Mouse (Mus musculus) kidney, adult 9 months (tissue): ENCODE results near the gene Slc45a2.
A peak's percentile ranks its signal among the peaks of the same experiment; 100 is the strongest.

Experiments used
- DNase-seq: peaks from one replicate; pipeline ENCODE4 v3.0.0; 2022

Gene Slc45a2

DNA sequence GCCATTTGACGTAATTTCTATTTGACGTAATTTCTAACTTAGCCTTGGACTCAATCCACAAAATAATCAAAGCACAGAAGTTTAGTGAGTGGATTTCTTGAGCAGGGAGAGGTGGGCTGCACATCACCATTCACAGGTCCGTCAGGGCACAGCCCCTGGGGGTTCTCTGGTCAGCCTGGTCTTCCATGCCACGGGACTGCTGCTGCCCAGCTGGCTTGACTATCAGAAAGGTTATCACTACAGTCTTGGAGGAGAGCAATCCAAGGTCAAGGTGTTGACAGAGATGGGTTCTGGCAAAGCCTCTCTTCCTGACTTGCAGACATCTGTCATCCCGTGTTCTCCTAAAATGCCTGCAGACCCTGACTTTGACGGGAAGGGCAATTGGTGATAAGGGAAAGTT lies 4.1 kb downstream of the Slc45a2 start:
- DNase-seq = no peak

GRCm38 (mm10) chr15:11008756-11009155 lies 8.2 kb downstream of the Slc45a2 start:
- DNase-seq = peak; percentile 50

DNA sequence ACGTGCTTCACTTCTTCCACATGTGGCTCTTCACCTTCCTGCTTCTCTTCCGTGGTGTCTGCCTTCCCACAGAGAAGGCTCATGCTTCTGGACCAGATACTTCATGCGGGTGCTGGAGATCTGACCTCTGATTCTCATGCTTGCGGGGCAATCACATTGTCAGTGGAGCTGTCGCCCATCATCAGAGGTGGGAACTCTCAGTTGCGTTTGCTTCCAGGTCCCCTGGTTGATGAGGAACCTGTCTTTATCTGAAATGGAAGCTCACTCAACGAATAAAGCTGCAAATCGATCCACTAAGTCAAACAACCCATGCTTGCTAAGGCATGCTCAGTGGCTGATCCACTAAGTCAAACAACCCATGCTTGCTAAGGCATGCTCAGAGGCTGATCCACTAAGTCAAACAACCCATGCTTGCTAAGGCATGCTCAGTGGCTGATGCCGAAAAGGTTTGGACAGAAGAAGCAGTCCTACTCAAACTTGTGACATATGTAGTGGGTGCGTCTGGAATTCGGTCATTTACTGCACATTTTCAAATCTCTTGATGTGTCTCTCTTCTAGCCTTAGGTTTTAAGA lies 10.5 kb downstream of the Slc45a2 start:
- DNase-seq = no peak

DNA sequence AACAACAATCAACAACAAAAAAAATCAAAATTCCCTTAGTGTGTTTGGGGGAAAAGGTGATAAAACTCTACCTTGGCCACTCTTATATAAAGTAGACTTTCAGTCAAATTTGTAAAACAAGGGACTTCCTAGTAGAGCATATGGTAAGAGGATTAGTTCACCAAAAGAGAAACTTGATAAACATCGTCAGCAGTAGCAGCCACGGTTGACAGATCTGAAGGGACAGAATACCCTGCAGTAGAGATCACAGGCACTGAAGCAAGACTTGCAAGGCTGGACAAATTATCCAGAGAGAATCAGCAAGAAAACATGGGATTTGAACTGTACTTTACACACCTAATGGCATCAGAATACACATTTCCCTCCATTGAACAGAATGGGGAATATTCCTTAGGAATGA lies 14.4 kb downstream of the Slc45a2 start:
- DNase-seq = no peak

- DNase-seq = peak; percentile 81
Measured at GRCm38 (mm10) chr15:11026801-11027561, 26.5 kb downstream of the Slc45a2 start.

- no peak for DNase-seq
Measured at GRCm38 (mm10) chr15:11030188-11030587, 29.7 kb downstream of the Slc45a2 start.

DNA sequence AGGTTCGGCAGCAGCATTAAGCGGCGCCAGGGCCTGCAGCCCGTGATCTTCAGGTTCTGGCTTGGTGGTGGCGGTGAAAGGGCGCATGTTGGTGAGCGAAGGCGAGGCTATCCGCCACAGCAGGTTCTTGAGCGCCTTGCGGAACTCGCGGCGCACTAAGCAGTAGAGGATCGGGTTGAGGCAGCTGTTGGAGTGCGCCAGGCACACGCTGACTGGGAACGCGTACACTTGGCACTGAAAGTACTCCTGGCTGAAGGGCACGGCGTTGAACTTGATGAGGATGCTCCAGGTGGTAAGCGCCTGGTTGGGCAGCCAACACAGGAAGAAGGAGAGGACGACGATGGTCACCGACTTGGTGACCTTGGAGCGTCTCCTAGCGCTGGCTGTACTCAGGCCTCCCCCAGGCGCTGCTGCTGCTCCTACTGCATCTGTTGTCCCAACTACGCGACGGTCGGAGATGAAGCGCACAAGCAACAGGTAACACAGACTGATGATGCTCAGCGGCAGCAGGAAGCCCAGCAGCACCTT lies 35.5 kb downstream of the Slc45a2 start:
- no peak for DNase-seq

DNA sequence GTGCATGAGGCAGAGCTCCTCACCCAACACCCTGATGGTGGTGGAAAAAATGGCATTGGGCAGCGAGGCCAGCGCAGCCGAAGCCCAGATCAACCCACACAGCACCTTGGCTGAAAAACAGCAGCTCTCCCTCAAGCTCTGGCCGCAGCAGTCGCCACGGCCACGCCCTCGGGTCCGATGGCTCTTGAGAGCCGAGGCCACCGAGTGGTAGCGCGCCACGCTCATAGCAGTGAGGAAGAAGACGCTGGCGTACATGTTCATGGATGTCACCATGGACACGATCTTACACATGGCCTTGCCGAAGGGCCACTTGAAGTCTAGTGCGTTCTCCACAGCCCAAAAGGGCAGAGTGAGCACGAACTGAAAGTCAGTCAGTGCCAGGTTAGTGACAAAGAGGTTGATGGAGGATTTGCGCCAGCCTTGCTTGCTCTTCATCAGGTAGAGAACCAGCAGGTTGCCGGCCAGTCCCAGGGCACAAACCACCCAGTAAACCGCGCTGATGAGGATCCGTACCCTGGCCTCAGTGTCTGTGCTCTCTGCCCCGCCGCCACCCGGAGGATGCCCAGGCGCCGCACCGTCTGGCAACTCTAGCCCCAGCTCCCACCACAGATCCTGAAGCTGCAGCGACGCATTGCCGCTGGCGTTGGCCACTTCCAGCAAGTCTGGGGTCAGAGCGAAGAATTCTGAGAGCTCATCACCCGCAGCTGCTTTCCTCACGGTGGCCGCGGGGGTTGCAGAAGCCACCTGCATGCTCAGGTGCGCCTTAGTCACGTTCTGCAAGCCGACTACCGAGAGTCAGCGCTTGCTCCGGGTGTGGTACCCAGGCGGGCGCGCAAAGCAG lies 36.2 kb downstream of the Slc45a2 start:
- DNase-seq = no peak

DNA sequence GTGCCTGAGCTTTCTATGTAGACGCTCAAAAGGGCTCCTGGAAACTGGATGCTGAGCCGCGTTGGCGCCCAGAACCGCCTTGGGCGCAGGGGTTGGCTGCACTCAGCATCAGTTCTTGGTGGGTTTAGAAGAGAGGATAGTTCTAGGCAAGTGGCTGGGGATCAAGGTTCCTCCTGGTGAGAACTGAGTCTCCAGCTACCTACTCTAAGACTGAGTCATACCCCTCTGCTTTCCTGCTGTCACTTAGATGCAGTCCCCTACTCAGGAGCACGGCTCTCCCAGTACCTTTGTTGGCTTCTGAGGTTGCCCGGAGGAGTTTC lies 36.8 kb downstream of the Slc45a2 start:
- no peak for DNase-seq

DNA sequence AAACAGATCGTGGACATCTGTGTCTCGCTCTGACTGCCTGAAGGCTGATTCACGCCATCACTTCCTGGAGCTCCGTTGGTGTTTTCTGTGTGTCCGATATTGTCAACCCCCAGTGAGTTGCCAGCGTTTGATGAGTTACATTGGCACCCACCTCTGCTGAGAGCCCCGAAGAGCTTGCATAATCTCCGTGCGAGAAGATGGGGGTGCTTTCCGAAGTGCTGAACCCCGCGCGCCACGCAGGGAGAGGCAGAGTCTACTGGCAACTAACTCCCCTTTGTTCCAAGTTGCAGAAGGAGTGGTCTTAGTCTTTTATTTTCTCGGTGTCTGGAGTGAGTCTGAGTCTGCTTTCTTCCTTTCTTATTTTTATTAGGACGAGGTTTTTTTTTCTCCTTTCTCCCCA lies 37.2 kb downstream of the Slc45a2 start, which contains the start of gene Rxfp3:
Rxfp3 (minus strand) TSS at position 281 of the 400 bp plus-strand sequence.
- DNase-seq = no peak

DNA sequence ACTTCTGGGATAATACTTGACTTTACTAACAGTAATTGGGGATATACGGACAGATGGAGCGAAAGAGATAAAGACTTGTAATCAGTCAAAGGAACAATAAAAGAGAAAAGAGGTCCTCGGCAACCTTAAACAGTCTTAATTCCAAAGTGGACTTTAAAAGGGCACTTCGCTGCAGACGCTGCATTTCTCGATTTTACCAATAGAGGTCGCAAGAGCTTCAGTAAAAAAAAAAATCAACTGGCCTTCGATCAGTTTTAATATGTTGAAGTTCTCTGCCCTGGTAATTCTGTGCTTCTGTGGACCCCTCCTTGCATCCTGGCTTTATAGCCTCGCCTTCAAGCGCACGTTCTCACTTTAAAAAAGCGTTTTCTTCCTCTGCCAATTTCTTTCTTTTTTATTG lies 38.0 kb downstream of the Slc45a2 start:
- DNase-seq = peak; percentile 57

DNA sequence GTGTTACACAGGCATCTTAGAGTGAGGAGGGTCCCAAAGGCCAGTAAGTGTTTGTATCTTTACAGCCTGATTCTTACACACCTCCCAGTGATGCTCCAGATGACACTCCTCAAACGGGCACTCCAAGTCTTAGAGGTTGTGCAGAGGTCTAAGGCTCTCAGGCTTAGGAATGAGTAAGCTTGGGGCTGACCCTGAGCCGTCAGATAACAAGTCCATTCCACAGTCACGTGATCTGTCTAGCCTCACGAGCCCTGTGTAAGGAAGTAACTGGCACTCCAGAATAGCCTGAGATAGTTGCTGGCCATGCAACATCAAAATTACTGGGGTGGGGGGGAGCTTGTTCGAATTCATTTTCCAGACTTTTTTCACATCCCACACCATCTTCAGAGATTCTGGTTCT lies 39.5 kb downstream of the Slc45a2 start:
- DNase-seq = no peak

- no peak for DNase-seq
Measured at GRCm38 (mm10) chr15:11041229-11041628, 40.7 kb downstream of the Slc45a2 start.

DNA sequence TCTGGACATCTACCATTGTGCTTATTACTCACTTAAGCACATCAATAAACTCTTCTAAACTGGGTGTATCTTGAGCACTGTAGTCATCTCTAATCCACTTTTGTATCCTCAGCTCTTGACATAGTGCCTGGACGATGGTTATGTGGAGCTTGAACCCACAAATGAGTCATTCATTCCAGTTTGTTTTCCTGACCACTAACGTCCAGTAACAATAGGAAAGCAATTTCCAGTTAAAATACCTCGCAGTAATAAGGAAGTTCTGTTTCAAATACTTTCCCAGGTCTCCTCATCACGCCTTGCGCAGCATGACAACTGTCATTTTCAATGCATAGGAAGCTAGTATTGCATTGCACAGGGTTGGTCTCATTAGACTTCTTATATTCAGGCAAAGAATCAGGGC lies 42.3 kb downstream of the Slc45a2 start:
- DNase-seq = no peak

- no peak for DNase-seq
Measured at GRCm38 (mm10) chr15:11053678-11054439, 53.3 kb downstream of the Slc45a2 start.

GRCm38 (mm10) chr15:11054440-11055080 lies 54.0 kb downstream of the Slc45a2 start:
- no peak for DNase-seq

- DNase-seq = no peak
Measured at GRCm38 (mm10) chr15:11062903-11063302, 62.4 kb downstream of the Slc45a2 start.

- DNase-seq = peak; percentile 48
Measured at GRCm38 (mm10) chr15:11064160-11064557, 63.6 kb downstream of the Slc45a2 start.

- DNase-seq = peak; percentile 62
Measured at GRCm38 (mm10) chr15:11064558-11065411, 64.3 kb downstream of the Slc45a2 start, which contains the start of gene Adamts12. Gene Adamts12, plus strand, starts transcription at chr15:11064790.

- DNase-seq = no peak
Measured at GRCm38 (mm10) chr15:11065528-11066171, 65.1 kb downstream of the Slc45a2 start.

DNA sequence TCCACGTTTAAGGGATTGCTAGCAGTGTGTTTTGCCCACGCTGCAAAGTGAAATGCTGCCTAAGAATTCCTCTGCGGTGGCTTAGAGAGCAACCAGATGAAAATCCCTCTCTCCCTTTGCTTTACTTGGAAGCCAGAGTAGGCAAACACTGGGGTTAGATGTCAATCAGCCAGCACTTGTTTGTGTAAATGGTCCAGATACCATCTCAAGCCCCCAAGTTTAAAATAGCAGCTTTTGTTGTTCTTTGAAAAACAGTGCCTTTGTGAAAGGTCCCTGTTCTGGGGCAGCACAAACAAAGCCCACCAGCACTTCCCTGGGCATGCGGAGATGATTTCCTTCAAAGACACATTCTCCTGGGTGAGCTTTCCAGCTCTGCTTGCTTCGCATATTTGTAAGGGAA lies 65.8 kb downstream of the Slc45a2 start:
- no peak for DNase-seq
